Mouse (Mus musculus): ENCODE measurements around the gene Kalrn. TPM values are rescaled to one million over a fixed set of nuclear protein-coding genes. Genes with fewer than 3 reads are reported as not detected.

The Kalrn gene
- polyA plus RNA-seq (2015; fragmentation: Nextera tagmentation; extraction: Ambion mirVana) = 19.3 and 20.7 TPM in 2 replicates

DNA sequence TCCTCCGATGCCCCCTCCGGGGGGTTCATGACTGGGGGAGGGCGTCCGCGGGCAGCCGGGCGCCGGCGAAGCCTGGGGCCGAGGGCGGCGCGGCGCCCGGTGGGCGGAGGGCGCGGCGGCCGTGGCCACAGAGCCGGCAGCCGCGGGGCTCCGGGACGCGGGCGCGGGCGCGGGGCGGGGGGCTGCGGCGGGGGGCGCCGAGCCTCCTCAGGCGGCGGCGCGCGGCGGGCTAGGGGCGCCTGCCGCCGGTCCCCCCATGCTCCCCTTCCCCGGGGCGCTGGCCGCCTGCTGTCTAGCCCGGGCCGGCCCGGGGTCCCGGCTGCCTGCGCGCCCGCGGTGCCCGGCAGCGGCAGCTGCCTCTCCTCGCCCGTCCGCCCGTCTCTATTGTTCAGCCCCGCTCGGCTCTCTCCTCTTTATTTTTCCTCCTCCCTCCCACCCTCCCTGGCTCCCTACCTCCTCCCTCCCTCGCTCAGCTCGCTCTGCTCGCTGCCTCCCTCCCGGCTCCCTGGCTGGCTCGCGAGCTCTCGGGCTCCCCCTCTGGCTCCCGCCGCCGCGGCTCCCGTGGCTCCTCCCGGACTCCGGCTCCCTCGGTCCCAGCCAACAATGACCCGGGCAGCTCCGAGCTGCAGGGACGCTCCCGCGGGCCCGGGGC lies at the start of gene Kalrn:
Gene Kalrn, minus strand, starts transcription at position 382 of the 652 bp plus-strand sequence.
- Histone ChIP-seq H3K9me3 (no peaks in the 10 kb centered on the region), H3K27me3 (replicated peaks) (no peaks in the 10 kb centered on the region), H3K27ac (peak within 1 kb of the TSS; percentile 89), H3K9ac (peak within 1 kb of the TSS; percentile 84), H3K4me3 (replicated peaks) (peak within 1 kb of the TSS; percentile 80), H3K36me3 (no peaks in the 10 kb centered on the region), H3K4me1 (peaks cover 9% of the 10 kb centered on the region; the same call in 1 of the 2 replicates), H3K4me2 (peak within 1 kb of the TSS; percentile 83)
- WGBS = under 1% methylated on average over 70 of the region's 84 CpGs
- ATAC-seq (ENCODE audit: insufficient read depth, low FRiP score, low read depth) = peak; percentile 93

DNA sequence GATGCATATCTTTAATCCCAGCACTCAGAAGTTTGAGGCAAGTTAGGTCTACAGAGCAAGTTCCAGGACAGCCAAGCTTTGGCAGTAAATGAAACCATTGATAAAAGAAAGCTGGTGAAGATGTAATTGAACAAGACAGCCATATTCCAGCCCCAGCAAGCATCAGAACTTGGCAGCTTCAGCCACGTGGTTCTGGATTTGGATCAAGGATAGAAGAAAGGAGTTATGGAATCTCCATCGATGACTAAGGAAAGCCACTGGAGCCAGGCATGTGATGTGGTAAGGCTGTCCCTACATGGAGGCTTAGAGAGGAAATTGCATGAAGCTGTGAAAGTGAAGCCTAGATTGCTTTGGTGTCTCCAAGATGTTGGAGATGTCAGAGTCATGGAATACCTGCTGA lies 40.7 kb upstream of the Kalrn start:
- Histone ChIP-seq H3K4me3 (replicated peaks) (no peak overlapping the region), H3K9ac (no peak overlapping the region), H3K27ac (no peak overlapping the region), H3K27me3 (replicated peaks) (no peaks in the 10 kb centered on the region), H3K36me3 (no peaks in the 10 kb centered on the region), H3K4me2 (no peak overlapping the region), H3K4me1 (no peaks in the 10 kb centered on the region), H3K9me3 (no peaks in the 10 kb centered on the region)
- 83% methylated on average over 2 of the region's 2 CpGs for WGBS
- ATAC-seq (ENCODE audit: insufficient read depth, low FRiP score, low read depth) = no peak

DNA sequence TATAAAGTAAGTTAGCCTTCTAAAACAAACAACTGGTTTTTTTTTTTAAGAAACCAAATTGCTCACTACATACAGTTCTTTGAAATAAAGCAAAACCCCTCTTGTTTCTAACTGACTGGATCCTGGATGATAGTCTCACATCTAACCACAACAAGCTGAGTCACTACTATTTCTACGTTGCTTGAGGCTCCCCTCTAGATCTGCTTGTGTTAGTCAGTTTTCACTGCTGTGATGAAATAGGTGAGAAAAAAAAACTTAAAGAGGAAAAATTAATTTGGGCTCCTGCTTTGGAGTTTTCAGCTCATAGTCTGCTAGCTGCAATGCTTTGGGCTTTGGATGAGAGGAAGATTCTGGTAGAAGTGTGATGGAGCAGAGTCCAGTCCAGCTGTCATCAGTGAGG lies 36.8 kb upstream of the Kalrn start:
- Histone ChIP-seq H3K9me3 (no peaks in the 10 kb centered on the region), H3K9ac (no peak overlapping the region), H3K4me3 (replicated peaks) (no peak overlapping the region), H3K36me3 (no peaks in the 10 kb centered on the region), H3K4me2 (no peak overlapping the region), H3K4me1 (no peaks in the 10 kb centered on the region), H3K27ac (no peak overlapping the region), H3K27me3 (replicated peaks) (no peaks in the 10 kb centered on the region)
- WGBS = 86% methylated on average over 1 of the region's 1 CpGs
- no peak for ATAC-seq (ENCODE audit: insufficient read depth, low FRiP score, low read depth)

DNA sequence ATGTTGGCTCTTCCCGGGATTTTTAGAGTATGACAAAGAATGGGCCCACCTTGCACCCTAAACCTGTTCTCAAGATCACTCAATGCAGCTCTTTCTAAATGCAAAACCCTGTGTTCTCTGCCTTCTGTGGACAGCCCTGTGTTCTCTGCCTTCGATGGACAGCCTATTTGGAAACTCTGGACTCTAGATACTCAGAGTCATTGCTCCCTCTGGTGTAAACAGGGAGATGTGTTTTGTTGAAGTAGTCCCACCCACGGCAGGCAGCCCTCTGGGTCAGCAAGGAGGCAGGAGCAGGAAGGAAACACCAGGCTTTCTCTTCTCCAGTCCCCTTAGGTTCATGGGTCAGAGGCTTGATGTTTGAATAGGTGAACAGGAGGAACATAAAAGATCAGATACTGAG lies 32.3 kb upstream of the Kalrn start:
- 21% methylated on average over 3 of the region's 3 CpGs for WGBS
- ATAC-seq (ENCODE audit: insufficient read depth, low FRiP score, low read depth) = no peak
- no peaks in the 10 kb centered on the region for H3K27me3 ChIP-seq (replicated peaks)

DNA sequence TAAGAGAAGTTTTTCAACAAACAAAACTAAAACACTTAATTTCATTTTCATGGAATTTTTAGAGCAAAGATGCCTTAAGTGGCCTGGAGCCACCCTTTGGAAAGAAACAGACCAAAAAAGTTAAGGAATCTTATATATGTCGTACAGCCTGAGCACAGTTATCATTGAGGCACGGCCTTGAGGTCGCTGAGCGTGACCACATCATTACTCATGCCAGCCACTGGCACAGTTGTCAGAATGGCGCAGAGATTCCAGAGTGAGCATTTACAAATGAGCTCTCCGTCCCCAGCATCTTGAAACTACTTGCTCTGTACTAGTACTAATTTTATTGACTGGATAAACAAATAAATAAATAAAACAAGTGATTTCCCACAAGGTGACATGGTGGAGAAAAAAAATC lies 30.5 kb upstream of the Kalrn start:
- WGBS = 49% methylated on average over 6 of the region's 6 CpGs
- no peak for ATAC-seq (ENCODE audit: insufficient read depth, low FRiP score, low read depth)
- Histone ChIP-seq H3K9ac (no peak overlapping the region), H3K4me3 (replicated peaks) (no peak overlapping the region), H3K27me3 (replicated peaks) (no peaks in the 10 kb centered on the region), H3K9me3 (no peaks in the 10 kb centered on the region), H3K4me1 (no peaks in the 10 kb centered on the region), H3K4me2 (no peak overlapping the region), H3K27ac (no peak overlapping the region), H3K36me3 (no peaks in the 10 kb centered on the region)

More for the DNA sequence above, 32.3 kb upstream of the Kalrn start:
- Histone ChIP-seq H3K36me3 (no peaks in the 10 kb centered on the region), H3K4me3 (replicated peaks) (no peak overlapping the region), H3K27ac (no peak overlapping the region), H3K4me1 (no peaks in the 10 kb centered on the region), H3K9me3 (no peaks in the 10 kb centered on the region), H3K9ac (no peak overlapping the region), H3K4me2 (no peak overlapping the region)

DNA sequence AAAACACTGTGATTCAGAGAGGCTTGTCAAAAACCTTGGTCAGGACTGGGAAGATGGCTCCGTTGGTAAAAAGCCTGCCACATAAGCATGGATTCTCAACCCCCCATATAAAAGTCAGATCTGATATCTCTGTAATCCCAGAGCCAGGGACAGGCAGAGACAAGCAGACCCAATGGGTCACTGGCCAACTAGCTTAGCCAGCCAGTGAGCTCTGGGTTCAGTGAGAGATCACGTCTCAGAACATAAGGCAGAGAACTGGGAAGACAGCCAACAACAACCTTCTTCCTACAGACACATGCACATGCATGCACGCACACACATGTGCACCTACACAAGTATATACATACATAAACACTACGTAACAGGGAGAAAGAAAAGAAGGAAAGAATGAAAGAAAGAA lies 29.7 kb upstream of the Kalrn start:
- Histone ChIP-seq H3K9ac (no peak overlapping the region), H3K27me3 (replicated peaks) (no peaks in the 10 kb centered on the region), H3K9me3 (no peaks in the 10 kb centered on the region), H3K4me1 (no peaks in the 10 kb centered on the region), H3K4me2 (no peak overlapping the region), H3K27ac (no peak overlapping the region), H3K36me3 (no peaks in the 10 kb centered on the region), H3K4me3 (replicated peaks) (no peak overlapping the region)
- 70% methylated on average over 4 of the region's 4 CpGs for WGBS
- no peak for ATAC-seq (ENCODE audit: insufficient read depth, low FRiP score, low read depth)

DNA sequence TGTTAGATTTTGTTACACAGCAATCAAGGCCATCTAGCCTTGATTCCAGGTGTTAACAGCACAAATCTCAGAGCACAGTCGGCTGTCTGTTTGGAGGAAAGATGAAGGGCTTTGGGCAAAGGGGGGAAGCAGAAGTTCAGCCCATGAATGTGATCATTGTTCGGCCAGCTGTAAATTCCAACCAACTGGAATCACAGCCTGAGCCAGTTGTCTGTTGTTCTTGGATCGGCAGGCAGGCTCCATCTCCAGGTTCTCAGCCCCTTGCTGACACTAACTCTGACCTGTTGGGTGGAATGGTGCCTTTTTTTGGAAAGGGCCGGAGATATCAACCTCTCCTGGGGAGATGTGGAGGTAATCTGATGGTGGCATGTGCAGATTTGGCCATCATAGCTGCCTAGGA lies 28.6 kb upstream of the Kalrn start:
- no peak overlapping the region for H3K4me3 ChIP-seq (replicated peaks)
- H3K27ac ChIP-seq = no peak overlapping the region
- no peak overlapping the region for H3K4me2 ChIP-seq
- H3K4me1 ChIP-seq = no peaks in the 10 kb centered on the region
- no peak overlapping the region for H3K9ac ChIP-seq
- no peaks in the 10 kb centered on the region for H3K27me3 ChIP-seq (replicated peaks)
- no peaks in the 10 kb centered on the region for H3K36me3 ChIP-seq
- no peaks in the 10 kb centered on the region for H3K9me3 ChIP-seq
- 69% methylated on average over 4 of the region's 4 CpGs for WGBS
- ATAC-seq (ENCODE audit: insufficient read depth, low FRiP score, low read depth) = no peak

DNA sequence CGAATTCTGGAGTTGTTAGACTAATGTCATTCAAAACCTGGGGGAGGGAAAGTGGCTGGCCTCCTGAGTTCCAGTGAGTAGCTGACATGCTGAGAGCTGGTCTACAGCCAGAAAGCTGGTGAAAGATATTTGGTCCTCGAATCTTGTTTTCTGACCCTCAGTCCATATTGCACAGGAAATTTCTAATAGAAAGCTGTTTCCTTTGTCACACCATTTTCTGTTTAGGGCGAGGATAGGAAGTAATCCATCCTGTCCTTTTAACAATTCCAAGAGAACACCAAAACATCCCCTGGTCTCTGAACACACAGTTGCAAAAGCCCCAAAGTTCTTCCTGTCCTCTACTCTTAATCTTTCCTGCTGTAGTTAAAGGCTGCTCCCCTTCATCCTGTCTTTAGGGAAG lies 22.0 kb upstream of the Kalrn start:
- WGBS = 31% methylated on average over 3 of the region's 3 CpGs
- H3K27ac ChIP-seq = no peak overlapping the region
- H3K4me2 ChIP-seq = no peak overlapping the region
- H3K27me3 ChIP-seq (replicated peaks) = no peaks in the 10 kb centered on the region
- no peak overlapping the region for H3K4me3 ChIP-seq (replicated peaks)
- no peaks in the 10 kb centered on the region for H3K4me1 ChIP-seq
- no peak for ATAC-seq (ENCODE audit: insufficient read depth, low FRiP score, low read depth)
- H3K9me3 ChIP-seq = no peaks in the 10 kb centered on the region
- H3K9ac ChIP-seq = no peak overlapping the region
- no peaks in the 10 kb centered on the region for H3K36me3 ChIP-seq

DNA sequence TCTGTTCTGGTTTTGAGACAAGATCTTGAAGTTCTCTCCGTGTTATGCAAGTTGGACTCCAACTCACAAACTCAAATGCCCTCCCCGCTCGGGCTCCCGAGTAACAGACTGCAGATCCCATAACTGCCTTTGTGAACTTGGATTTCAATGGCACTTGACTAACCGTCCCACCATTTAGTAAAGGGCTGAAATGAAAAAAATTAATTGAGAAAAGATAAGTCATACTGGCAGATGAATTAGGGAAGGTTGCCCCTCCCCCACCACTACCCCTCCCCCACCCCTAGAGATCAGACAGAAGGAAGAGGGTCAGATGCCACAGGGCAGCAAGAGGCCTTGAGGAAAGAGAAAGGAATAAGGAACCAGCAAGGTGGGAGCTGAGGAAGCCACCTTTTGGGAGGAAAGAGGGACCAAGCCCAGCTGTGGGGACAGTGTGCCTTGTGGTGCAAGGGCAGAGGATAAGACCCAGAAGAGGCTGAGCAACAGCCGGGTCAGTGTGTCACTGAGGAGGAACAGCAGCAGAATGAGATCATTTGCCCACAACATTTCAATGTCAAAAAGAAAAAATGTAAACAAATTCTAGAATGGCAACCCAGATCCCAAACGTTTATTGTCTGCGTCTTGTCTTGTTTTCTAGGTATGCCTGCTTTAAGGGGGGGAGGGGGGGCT lies 21.4 kb upstream of the Kalrn start:
- Histone ChIP-seq H3K36me3 (no peaks in the 10 kb centered on the region), H3K27ac (no peak overlapping the region), H3K4me1 (no peaks in the 10 kb centered on the region), H3K4me2 (no peak overlapping the region), H3K4me3 (replicated peaks) (no peak overlapping the region), H3K27me3 (replicated peaks) (no peaks in the 10 kb centered on the region), H3K9ac (no peak overlapping the region), H3K9me3 (no peaks in the 10 kb centered on the region)
- ATAC-seq (ENCODE audit: insufficient read depth, low FRiP score, low read depth) = no peak
- WGBS = 58% methylated on average over 8 of the region's 8 CpGs

DNA sequence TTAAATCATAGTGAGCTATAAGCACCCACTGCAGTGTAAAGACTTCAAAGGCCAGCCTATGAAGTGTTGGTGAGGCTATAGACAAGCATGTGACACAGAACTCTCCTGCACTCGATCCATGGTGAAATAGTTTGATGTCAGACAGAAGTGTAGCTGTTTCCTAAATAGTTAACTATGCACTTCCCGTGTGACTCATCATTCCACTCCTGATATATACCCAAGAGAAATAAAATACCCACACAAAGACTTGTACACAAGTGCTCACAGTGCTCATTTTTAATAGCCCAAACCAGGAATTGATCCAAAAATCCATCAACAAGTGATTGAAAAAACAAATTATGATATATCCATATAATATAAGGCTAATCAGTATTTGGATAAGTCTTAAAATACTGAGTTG lies 19.4 kb upstream of the Kalrn start:
- 58% methylated on average over 2 of the region's 2 CpGs for WGBS
- no peak overlapping the region for H3K27ac ChIP-seq
- no peaks in the 10 kb centered on the region for H3K27me3 ChIP-seq (replicated peaks)
- no peaks in the 10 kb centered on the region for H3K36me3 ChIP-seq
- ATAC-seq (ENCODE audit: insufficient read depth, low FRiP score, low read depth) = no peak
- no peaks in the 10 kb centered on the region for H3K9me3 ChIP-seq
- no peak overlapping the region for H3K9ac ChIP-seq
- no peak overlapping the region for H3K4me2 ChIP-seq
- H3K4me1 ChIP-seq = no peaks in the 10 kb centered on the region
- H3K4me3 ChIP-seq (replicated peaks) = no peak overlapping the region

DNA sequence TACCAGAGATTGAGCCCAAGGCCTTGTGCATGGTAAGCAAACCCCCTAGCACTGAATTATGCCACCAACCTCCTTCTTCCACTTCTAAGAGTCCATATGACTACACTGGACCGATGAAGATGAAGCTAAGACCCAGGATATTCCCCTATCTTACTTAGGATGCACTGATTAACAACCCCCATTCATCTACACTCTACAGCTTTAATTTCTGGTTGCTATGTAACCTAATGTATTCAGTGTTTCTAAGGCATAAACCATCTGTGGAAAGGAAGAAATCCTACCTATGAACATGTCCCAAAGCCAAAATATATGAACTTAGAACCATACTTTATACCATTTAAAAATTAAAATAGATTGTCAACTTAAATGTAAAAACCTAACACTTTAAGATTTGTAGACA lies 18.6 kb upstream of the Kalrn start:
- H3K27ac ChIP-seq = no peak overlapping the region
- no peaks in the 10 kb centered on the region for H3K9me3 ChIP-seq
- no peaks in the 10 kb centered on the region for H3K36me3 ChIP-seq
- no peaks in the 10 kb centered on the region for H3K4me1 ChIP-seq
- H3K4me3 ChIP-seq (replicated peaks) = no peak overlapping the region
- 84% methylated on average over 1 of the region's 1 CpGs for WGBS
- no peak for ATAC-seq (ENCODE audit: insufficient read depth, low FRiP score, low read depth)
- H3K9ac ChIP-seq = no peak overlapping the region
- H3K4me2 ChIP-seq = no peak overlapping the region
- H3K27me3 ChIP-seq (replicated peaks) = no peaks in the 10 kb centered on the region

DNA sequence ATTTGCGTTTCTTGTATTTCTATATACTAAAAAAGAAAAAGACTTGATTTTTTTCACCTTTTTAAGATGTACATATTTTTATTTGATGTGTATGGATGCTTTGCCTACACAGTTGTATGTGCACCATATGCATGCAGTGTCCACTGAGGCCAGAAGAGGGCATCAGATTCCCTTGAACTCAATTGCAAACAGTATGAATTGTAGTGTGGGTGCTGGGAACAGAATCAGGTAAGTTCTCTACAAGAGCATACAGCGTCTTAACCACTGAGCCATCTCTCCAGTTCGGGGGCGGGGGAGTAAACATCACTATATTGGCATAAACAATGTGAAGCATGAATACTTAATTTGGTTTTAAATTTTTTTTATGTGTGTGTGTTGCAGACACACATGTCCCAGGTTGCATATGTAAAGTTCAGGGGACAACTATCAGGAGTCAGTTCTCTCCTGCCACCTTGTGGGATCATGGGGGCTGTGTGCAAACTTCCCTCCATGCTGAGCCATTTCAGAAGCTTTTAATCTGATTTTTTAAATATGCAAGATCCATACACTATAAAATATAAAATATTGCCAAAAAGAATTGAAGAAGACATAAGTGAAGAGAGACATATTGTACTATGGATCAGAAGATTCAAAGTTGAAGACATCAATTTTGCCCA lies 6.5 kb upstream of the Kalrn start:
- Histone ChIP-seq H3K27ac (no peak overlapping the region), H3K9me3 (no peaks in the 10 kb centered on the region), H3K4me3 (replicated peaks) (no peak overlapping the region), H3K27me3 (replicated peaks) (no peaks in the 10 kb centered on the region), H3K4me1 (no peaks in the 10 kb centered on the region), H3K4me2 (no peak overlapping the region), H3K36me3 (no peaks in the 10 kb centered on the region), H3K9ac (no peak overlapping the region)
- no peak for ATAC-seq (ENCODE audit: insufficient read depth, low FRiP score, low read depth)
- WGBS = 96% methylated on average over 4 of the region's 4 CpGs

Data from stomach, embryonic 15.5 days (tissue).